Mouse (Mus musculus) CH12.LX (cell line): ENCODE measurements at regions not wholly inside any gene's neighbourhood (a gene's known extent, or its start where the extent isn't known, plus 50 kb on each side); places are given as distances from the start of the nearest gene placed in this dataset.

ENCODE experiments used
- CTCF ChIP-seq, 2 experiments: IDR thresholded peaks in 1 of 2; conservative IDR thresholded peaks in 1 of 2; 2 replicates each; pipeline ENCODE4 v1.5.1; 2011 to 2012; ENCODE audit warnings: low read depth in 2 of 2, low read length in 2 of 2, improper control_type of control experiment in 1 of 2, inconsistent platforms in 1 of 2, mild to moderate bottlenecking in 1 of 2, moderate library complexity in 1 of 2
- ETS1 ChIP-seq: conservative IDR thresholded peaks from 2 replicates; pipeline ENCODE4 v1.6.1; 2012; ENCODE audit warnings: low read depth, mild to moderate bottlenecking, inconsistent platforms, low read length, improper control_type of control experiment, moderate library complexity
- JUN ChIP-seq: IDR thresholded peaks from 2 replicates; pipeline ENCODE4 v1.6.1; 2011; ENCODE audit warnings: low read depth, mild to moderate bottlenecking, low read length, improper control_type of control experiment, moderate library complexity; ENCODE audit not compliant: insufficient read depth
- MAX ChIP-seq: IDR thresholded peaks from 2 replicates; pipeline ENCODE4 v1.6.1; 2011; ENCODE audit warnings: low read length, improper control_type of control experiment
- POLR2A ChIP-seq: IDR thresholded peaks from 2 replicates; pipeline ENCODE4 v1.6.1; 2011; ENCODE audit warnings: low read depth, mild to moderate bottlenecking, improper control_type of control experiment, low read length
- ZMIZ1 ChIP-seq: IDR thresholded peaks from 2 replicates; pipeline ENCODE4 v1.6.1; 2012; ENCODE audit warnings: low read depth, mild to moderate bottlenecking, inconsistent platforms, low read length, improper control_type of control experiment

DNA sequence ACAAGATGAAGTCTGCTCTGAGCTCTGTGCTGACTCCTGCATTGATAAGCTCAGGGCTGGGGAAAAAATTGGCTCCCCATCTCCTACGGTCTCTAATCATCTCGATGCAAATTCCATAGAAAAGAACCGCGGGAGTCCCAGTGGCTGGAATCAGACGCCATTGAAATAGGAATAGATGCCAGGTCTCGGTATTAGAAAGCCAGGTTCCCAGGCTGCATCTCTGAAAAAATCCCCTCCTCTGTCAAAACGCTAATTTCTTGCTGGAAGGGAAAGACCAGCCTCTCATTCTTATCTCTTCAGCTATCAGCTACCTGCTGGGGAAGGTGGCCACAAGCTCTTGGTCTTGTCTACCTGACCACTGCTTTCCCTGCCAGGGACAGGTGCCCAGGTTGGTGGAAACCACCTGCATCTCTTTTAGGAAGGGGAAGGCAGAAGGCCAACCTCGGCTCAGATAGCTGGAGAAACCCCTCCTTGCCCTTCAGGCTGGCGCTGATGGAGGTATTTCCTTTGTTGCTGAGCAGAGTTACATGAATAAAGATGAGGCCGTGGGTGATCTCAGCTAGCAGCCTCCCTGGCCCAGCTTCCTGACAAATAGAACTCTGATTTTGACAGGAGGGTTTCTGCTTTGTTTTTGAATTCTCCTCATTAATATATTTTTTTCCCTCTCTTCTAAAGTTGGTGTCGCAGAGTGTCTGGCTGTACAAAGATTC is 638.1 kb downstream of the Tbc1d22a start:
- TF ChIP-seq CTCF (conservative IDR thresholded peaks at IDR 0.05 in 1 of 2, IDR thresholded peaks at IDR 0.05 in 1 of 2; ENCODE audit: low read depth in 2 of 2, low read length in 2 of 2) (no peak), POLR2A (no peak), MAX (no peak), ZMIZ1 (no peak), JUN (no peak), ETS1 (no peak)
